Mouse (Mus musculus): ENCODE data around the gene 4930564D02Rik.

GRCm38 (mm10) chr3:105127881-105128280 lies 61.2 kb downstream of the 4930564D02Rik start:
- TF ChIP-seq CTCF (IDR thresholded peaks at IDR 0.05; ENCODE audit: low read depth) (no peak), EP300 (IDR thresholded peaks at IDR 0.05; ENCODE audit: low read depth) (no peak)
